ENCODE assay signal across 16 mouse cellular contexts in genomic region chr13:117027336-117027735, GRCm38 (mm10).
"Had no signal": no experiment of that assay in that cellular context is flagged by ENCODE, and none has a peak within 500 bp of the region (broad histone marks: within the 10 kb centered on the region; RNA-seq: fewer than 3 reads in every experiment).

No protein-coding gene starts in this region.

- H3K27me3 ChIP-seq: midbrain, embryonic 15.5 days; neural tube, embryonic 12.5 days; stomach, embryonic 15.5 days had no signal

- H3K4me1 ChIP-seq: neural tube, embryonic 12.5 days; stomach, embryonic 15.5 days had no signal

- H3K36me3 ChIP-seq: liver, embryonic 12.5 days; midbrain, embryonic 13.5 days; midbrain, embryonic 15.5 days; neural tube, embryonic 12.5 days; stomach, embryonic 15.5 days had no signal

- H3K27ac ChIP-seq: liver, embryonic 12.5 days; liver, embryonic 14.5 days; macrophage; midbrain, embryonic 13.5 days; midbrain, embryonic 15.5 days; neural tube, embryonic 12.5 days; stomach, embryonic 15.5 days; stomach, postnatal 0 days had no signal

- DNase-seq: lung, adult 18-20 months; lung, embryonic 14.5 days; lung, postnatal 10 days; lung, postnatal 36 days; right cerebral cortex, postnatal 14 days; thymus, adult 2 months; thymus, postnatal 25 days; thymus, postnatal 4 days had no signal

- H3K4me3 ChIP-seq: liver, embryonic 12.5 days; midbrain, embryonic 13.5 days; midbrain, embryonic 15.5 days; neural tube, embryonic 12.5 days; stomach, embryonic 15.5 days had no signal

- ATAC-seq: liver, embryonic 12.5 days; midbrain, embryonic 13.5 days; midbrain, embryonic 15.5 days had no signal

- H3K9me3 ChIP-seq: liver, embryonic 12.5 days; midbrain, embryonic 13.5 days; midbrain, embryonic 15.5 days; neural tube, embryonic 12.5 days; stomach, embryonic 15.5 days had no signal
